Mouse (Mus musculus): ENCODE results near the gene Astn2.

The Astn2 gene

GRCm38 (mm10) chr4:65874236-65874781 is 530.1 kb downstream of the Astn2 start:
- in situ Hi-C loops (cut with MboI, MseI), result no loop called here

- in situ Hi-C loops (cut with MboI, MseI), result no loop called here
Observed at GRCm38 (mm10) chr4:65864551-65864950, 539.9 kb downstream of the Astn2 start.

- in situ Hi-C loops (cut with MboI, MseI), result no loop called here
Observed at GRCm38 (mm10) chr4:65843191-65843590, 561.2 kb downstream of the Astn2 start.

GRCm38 (mm10) chr4:65839550-65840000 is 564.8 kb downstream of the Astn2 start:
- in situ Hi-C loops (cut with MboI, MseI), result no loop called here

- in situ Hi-C loops (cut with MboI, MseI), result no loop called here
Observed at GRCm38 (mm10) chr4:65838781-65839180, 565.6 kb downstream of the Astn2 start.

GRCm38 (mm10) chr4:65832971-65833370 is 571.4 kb downstream of the Astn2 start:
- in situ Hi-C loops (cut with MboI, MseI), result no loop called here

- in situ Hi-C loops (cut with MboI, MseI), result no loop called here
Observed at GRCm38 (mm10) chr4:65831872-65832271, 572.5 kb downstream of the Astn2 start.

GRCm38 (mm10) chr4:65830495-65830894 is 573.9 kb downstream of the Astn2 start:
- in situ Hi-C loops (cut with MboI, MseI), result no loop called here

GRCm38 (mm10) chr4:65821070-65821469 is 583.3 kb downstream of the Astn2 start:
- in situ Hi-C loops (cut with MboI, MseI), result no loop called here

- in situ Hi-C loops (cut with MboI, MseI), result no loop called here
Observed at GRCm38 (mm10) chr4:65820236-65820635, 584.2 kb downstream of the Astn2 start.

GRCm38 (mm10) chr4:65819835-65820234 is 584.6 kb downstream of the Astn2 start:
- in situ Hi-C loops (cut with MboI, MseI), result no loop called here

- in situ Hi-C loops (cut with MboI, MseI), result no loop called here
Observed at GRCm38 (mm10) chr4:65814176-65814535, 590.3 kb downstream of the Astn2 start.

GRCm38 (mm10) chr4:65813500-65814175 is 590.8 kb downstream of the Astn2 start:
- in situ Hi-C loops (cut with MboI, MseI), result no loop called here

- in situ Hi-C loops (cut with MboI, MseI), result loop anchor here in 1 of 2 experiments (10.0 kb wide), 1 partner anchor 1453 kb away; no protein-coding TSS in a partner anchor
Observed at GRCm38 (mm10) chr4:65807341-65807740, 597.1 kb downstream of the Astn2 start.

GRCm38 (mm10) chr4:65801204-65801603 is 603.2 kb downstream of the Astn2 start:
- in situ Hi-C loops (cut with MboI, MseI), result loop anchor here in 1 of 2 experiments (10.0 kb wide), 1 partner anchor 1446 kb away; no protein-coding TSS in a partner anchor

- in situ Hi-C loops (cut with MboI, MseI), result no loop called here
Observed at GRCm38 (mm10) chr4:65791051-65791450, 613.4 kb downstream of the Astn2 start.

GRCm38 (mm10) chr4:65773368-65774010 is 630.9 kb downstream of the Astn2 start:
- in situ Hi-C loops (cut with MboI, MseI), result no loop called here

GRCm38 (mm10) chr4:65770952-65771351 is 633.5 kb downstream of the Astn2 start:
- in situ Hi-C loops (cut with MboI, MseI), result no loop called here

GRCm38 (mm10) chr4:65767919-65768318 is 636.5 kb downstream of the Astn2 start:
- in situ Hi-C loops (cut with MboI, MseI), result no loop called here

GRCm38 (mm10) chr4:65767431-65767830 is 637.0 kb downstream of the Astn2 start:
- in situ Hi-C loops (cut with MboI, MseI), result no loop called here

GRCm38 (mm10) chr4:65765312-65765711 is 639.1 kb downstream of the Astn2 start:
- in situ Hi-C loops (cut with MboI, MseI), result no loop called here

GRCm38 (mm10) chr4:65764275-65764674 is 640.1 kb downstream of the Astn2 start:
- in situ Hi-C loops (cut with MboI, MseI), result no loop called here

GRCm38 (mm10) chr4:65763823-65764222 is 640.6 kb downstream of the Astn2 start:
- in situ Hi-C loops (cut with MboI, MseI), result no loop called here

All from T-helper 17 cell (primary cell).